Mouse (Mus musculus): ENCODE measurements around the gene Myof.

Gene Myof

GRCm38 (mm10) chr19:38038267-38038666 is 5.1 kb downstream of the Myof start:
- DNase-seq: no peak

- no peak for DNase-seq
Measured at GRCm38 (mm10) chr19:38035766-38036165, 7.6 kb downstream of the Myof start.

GRCm38 (mm10) chr19:38034696-38035095 is 8.7 kb downstream of the Myof start:
- DNase-seq: no peak

DNA sequence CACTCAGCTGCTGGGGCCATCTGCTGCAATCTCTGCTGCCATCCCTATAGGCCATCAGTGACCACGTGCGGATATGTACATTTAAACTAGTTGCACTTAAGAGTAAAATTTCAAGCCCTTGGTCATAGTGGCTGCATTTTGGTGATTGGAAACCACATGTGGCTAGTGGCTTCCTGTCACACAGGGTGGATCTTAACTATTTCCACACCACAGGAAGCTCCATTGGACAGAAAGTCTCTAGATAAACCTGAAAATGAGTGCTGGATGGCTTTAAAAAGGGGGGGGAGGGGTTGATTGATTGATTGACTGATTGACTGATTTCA is 9.7 kb downstream of the Myof start:
- DNase-seq: no peak

- no peak for DNase-seq
Measured at GRCm38 (mm10) chr19:38032993-38033734, 10.2 kb downstream of the Myof start.

DNA sequence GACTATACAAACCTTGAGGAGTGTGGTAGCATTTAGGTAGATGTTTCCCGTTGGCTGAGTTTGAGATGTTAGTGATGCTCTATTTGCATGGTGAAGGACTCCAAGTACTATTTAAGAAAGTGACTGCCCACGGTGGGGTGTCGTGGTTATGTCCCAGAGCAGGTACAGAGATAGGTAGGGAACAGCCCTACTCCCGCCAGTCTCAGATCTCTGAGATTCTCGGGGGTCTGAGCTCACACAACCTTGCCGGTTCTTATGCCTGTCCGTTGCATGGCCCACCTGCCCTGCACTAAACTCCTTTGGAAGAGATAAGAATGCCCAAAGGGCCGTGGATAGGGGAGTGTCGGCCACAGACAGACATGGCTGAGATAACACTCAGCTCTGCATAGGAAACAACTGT is 12.2 kb downstream of the Myof start:
- DNase-seq: no peak

GRCm38 (mm10) chr19:38030673-38031137 is 12.7 kb downstream of the Myof start:
- DNase-seq: peak; percentile 44

- no peak for DNase-seq
Measured at GRCm38 (mm10) chr19:38029871-38030270, 13.5 kb downstream of the Myof start.

GRCm38 (mm10) chr19:38029292-38029691 is 14.1 kb downstream of the Myof start:
- DNase-seq: no peak

- no peak for DNase-seq
Measured at GRCm38 (mm10) chr19:38027881-38028521, 15.4 kb downstream of the Myof start.

DNA sequence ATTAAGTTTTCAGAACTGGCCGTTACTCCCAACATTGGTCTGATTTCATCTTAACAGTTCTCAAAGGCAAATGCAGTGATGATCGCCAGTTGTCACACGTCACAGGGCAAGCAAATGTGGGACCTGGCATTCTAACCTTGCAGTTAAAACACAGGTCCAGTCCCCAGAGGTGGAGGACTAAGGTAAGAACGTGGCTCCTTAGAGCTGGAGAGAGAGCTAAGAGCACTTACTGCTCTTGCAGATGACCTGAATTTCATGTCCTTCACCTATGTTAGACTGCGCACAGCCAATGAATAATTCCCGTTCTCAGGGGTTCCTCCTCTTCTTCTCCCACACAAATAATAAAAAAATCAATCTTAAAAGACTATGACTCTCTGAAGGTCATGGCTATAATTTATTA is 16.0 kb downstream of the Myof start:
- no peak for DNase-seq

DNA sequence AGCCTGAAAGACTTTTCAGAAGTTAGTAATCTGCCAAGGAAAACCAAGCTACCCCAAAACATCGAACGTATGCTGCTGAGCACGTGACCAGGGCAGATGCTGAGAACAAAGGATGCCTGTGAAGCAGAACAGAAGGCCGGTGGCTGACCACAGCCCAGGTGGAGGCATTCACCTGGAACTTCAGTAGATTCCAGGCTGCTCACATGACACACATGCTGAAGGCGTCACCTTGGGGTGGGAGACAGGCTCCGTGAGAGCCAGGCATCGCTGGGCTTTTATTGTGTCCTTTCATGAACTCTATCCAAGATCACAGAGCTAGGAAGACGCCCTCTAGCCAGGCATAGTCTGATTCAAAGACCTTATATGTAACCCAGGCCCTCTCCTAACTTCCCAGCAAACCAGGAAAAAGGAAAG is 17.2 kb downstream of the Myof start:
- no peak for DNase-seq

DNA sequence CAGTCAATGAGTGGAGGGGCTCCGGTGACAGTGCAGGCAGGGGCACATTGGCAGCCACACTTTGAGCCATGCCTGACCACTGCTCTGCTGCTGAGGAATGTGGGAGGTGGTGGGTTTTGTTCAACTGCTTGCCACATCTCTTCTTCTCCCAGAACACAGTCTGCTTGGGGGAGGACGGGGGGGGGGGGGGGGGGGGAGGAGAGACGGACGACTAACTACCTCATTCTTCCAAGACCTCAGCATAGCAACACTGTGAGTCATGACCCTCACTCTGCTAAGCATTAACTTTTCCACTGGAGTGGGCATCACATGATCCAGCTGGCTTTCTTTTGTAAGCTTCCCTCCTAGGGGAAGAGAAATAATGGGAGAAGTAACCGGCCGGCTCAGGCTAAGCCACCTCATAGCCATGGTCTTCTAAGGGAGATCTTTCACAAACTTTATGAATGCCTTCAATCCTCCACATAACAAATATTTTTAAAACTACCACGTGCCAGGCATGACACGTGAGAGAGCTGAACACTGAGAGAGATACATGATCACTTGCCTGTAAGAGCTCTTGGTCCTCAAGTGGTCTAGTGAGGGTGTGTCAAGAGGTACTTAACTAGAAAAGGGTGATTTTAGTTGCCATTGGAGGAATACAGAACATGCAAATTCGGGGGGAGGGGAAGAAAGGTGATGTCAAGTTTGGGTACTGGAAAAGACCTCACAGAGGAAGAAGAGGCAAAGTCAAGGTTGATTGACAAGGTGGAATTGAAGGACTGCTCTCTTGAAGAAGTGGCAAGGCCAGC is 17.9 kb downstream of the Myof start:
- no peak for DNase-seq

- DNase-seq: no peak
Measured at GRCm38 (mm10) chr19:38023603-38024002, 19.8 kb downstream of the Myof start.

GRCm38 (mm10) chr19:38022710-38023109 is 20.7 kb downstream of the Myof start:
- no peak for DNase-seq

GRCm38 (mm10) chr19:38015873-38016254 is 27.5 kb downstream of the Myof start:
- DNase-seq: no peak

DNA sequence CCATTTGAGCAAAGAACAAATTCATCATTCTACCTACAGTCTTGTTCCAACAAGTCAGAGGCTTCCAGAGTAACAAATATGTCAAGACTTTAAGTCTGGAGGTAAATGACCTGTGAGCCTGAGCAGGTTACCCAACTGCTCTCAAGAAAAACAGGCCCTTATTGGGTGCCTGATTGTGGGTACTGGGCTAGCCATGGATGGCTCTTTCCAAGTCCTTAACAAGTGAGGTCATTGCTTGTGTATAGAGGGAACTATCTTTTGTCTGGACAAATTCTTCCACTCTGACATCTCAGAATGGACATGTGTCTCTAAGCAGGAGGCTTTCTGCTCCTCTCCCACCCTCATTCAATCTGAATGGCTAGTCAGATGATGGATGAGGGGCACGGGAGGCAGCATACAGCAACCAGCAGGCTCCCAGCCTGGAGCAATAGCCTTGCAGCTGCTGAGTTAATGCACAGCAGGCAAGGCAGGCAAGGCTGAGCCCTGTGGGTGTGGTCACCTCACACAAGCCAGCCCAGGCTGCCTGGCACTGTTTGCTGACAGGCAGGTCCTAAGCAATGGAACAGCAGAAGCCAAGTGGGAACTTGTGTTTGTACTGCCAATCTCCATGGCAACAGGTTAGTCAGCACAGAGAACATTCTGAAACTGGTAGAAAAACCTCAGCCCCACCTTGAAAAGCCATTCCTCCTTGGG is 28.1 kb downstream of the Myof start:
- DNase-seq: peak; percentile 67

- DNase-seq: no peak
Measured at GRCm38 (mm10) chr19:38014443-38014842, 28.9 kb downstream of the Myof start.

GRCm38 (mm10) chr19:38011379-38011778 is 32.0 kb downstream of the Myof start:
- no peak for DNase-seq

GRCm38 (mm10) chr19:38004809-38005380 is 38.5 kb downstream of the Myof start:
- DNase-seq: no peak

DNA sequence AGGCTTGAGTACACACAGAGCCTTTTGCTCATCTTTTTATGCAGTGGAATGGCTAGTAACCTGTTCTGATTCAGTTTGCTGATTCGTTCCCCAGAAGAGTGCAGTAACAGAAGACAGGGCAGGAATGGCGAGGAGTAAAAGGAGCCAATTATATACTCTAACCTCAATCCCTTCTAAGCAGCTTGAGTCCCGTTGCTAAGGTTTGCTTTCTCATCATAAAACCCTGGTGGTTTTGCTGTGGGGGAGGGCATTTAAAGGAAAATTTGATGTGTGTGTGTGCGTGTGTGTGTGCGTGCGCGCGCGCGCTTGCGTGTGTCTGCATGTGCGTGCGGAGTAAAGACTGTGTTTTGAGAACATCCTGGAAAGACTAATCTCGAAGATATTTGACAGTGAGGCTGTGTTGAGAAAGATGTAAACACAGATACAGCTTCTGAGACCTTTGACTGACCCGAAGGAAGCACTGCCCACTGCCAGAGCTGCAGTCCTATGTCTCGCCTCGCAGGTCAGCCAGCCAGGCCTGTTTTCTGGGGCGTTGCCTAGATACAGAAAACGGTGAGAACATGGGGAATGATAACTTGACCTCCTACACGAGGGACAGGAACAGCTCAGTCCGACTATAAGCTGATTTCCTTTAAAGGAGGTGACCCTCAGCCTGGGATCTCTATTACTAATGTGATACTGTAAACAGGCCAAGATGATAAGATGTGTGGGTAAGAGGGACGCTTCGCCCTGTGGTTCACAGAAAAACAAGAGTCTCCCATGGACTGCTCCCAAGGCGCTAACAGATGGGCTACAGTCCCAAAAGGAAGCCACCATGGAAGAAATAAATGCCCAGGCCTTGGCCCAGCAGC is 39.5 kb downstream of the Myof start:
- no peak for DNase-seq

GRCm38 (mm10) chr19:38002816-38003215 is 40.6 kb downstream of the Myof start:
- no peak for DNase-seq
